Mouse (Mus musculus) lung, postnatal 0 days (tissue): ENCODE data around the gene Fbxo24. TPM values are rescaled to one million over a fixed set of nuclear protein-coding genes. Genes with fewer than 3 reads are reported as not detected.

Experiments
- ATAC-seq: fragments of 200-750 bp; cut with Nextera tagmentation; 2 replicates; pipeline ENCODE4 v1.8.0; 2017; ENCODE audit warnings: moderate library complexity
- DNase-seq: peaks from one replicate; pipeline ENCODE4 v3.0.0-alpha.2; 2016; ENCODE audit warnings: low spot score
- H3K27ac ChIP-seq: fragments of 300-500 bp; sonication (generic); 2 replicates; pipeline ENCODE4 v1.5.1; 2014; ENCODE audit warnings: antibody characterized with exemption, mild to moderate bottlenecking, low read length, mixed read lengths
- H3K27me3 ChIP-seq: fragments of 300-500 bp; sonication (generic); replicated peaks from 2 replicates; pipeline ENCODE4 v1.6.1; 2014; ENCODE audit warnings: low read length, mixed read lengths; ENCODE audit not compliant: insufficient read depth
- H3K36me3 ChIP-seq: fragments of 300-500 bp; sonication (generic); 2 replicates; pipeline ENCODE4 v1.6.1; 2014; ENCODE audit warnings: low read length, mixed read lengths; ENCODE audit not compliant: insufficient read depth
- H3K4me1 ChIP-seq: fragments of 300-500 bp; sonication (generic); 2 replicates; pipeline ENCODE4 v1.6.1; 2014; ENCODE audit warnings: antibody characterized with exemption, low read depth, low read length, mixed read lengths; ENCODE audit not compliant: insufficient read depth
- H3K4me2 ChIP-seq: fragments of 300-500 bp; sonication (generic); replicated peaks from 2 replicates; pipeline ENCODE4 v1.6.1; 2014; ENCODE audit warnings: low read depth, mild to moderate bottlenecking, low read length, moderate library complexity, mixed read lengths
- H3K4me3 ChIP-seq: fragments of 300-500 bp; sonication (generic); 2 replicates; pipeline ENCODE4 v1.5.1; 2014; ENCODE audit warnings: low read depth, low read length
- H3K9ac ChIP-seq: fragments of 300-500 bp; sonication (generic); replicated peaks from 2 replicates; pipeline ENCODE4 v1.6.1; 2014; ENCODE audit warnings: low read depth, mild to moderate bottlenecking
- H3K9me3 ChIP-seq: fragments of 300-500 bp; sonication (generic); 2 replicates; pipeline ENCODE4 v1.6.1; 2016; ENCODE audit warnings: low read length, mixed read lengths
- CTCF ChIP-seq: IDR thresholded peaks from 2 replicates; pipeline ENCODE4 v1.5.1; 2016; ENCODE audit warnings: antibody characterized with exemption, mild to moderate bottlenecking
- EP300 ChIP-seq: IDR thresholded peaks from 2 replicates; pipeline ENCODE4 v1.6.1; 2016; ENCODE audit warnings: antibody characterized with exemption, mild to moderate bottlenecking, control low read depth
- WGBS: fragments of 180-500 bp; shearing (Covaris S2); extraction: QIAGEN DNeasy Blood & Tissue Kit; methylation state at CpG from one replicate; pipeline ENCODE4 v1.1.7; 2014; 5-methylcytosine and 5-hydroxymethylcytosine counted together
- polyA plus RNA-seq: library from polyadenylated mRNA; unstranded; fragments of >200 nt; fragmentation: Nextera tagmentation; extraction: Ambion mirVana; gene quantifications from 2 replicates; pipeline ENCODE4 v1.2.1, GENCODE M21; 2015

Gene Fbxo24
- polyA plus RNA-seq, 1 experiment from 2014 or later: 0.19 TPM

- Histone ChIP-seq H3K9me3 (no peaks in the 10 kb centered on the region), H3K4me3 (no peak overlapping the region), H3K36me3 (no peaks in the 10 kb centered on the region), H3K4me2 (no peak overlapping the region), H3K27ac (no peak overlapping the region), H3K9ac (no peak overlapping the region), H3K27me3 (no peaks in the 10 kb centered on the region), H3K4me1 (0 out of 2 replicates have a peak, but pooled peaks cover 3% of the 10 kb centered on the region)
- no peak for ATAC-seq
- 73% methylated on average over 16 of the region's 17 CpGs for WGBS
- DNase-seq: no peak
- TF ChIP-seq EP300: no peak
- no peak for TF ChIP-seq CTCF
Measured at GRCm38 (mm10) chr5:137570691-137571586, 57.9 kb downstream of the Fbxo24 start.

- WGBS: 37% methylated on average over 7 of the region's 7 CpGs
Measured at GRCm38 (mm10) chr5:137570181-137570580, 58.6 kb downstream of the Fbxo24 start.

GRCm38 (mm10) chr5:137569665-137570064, 59.1 kb downstream of the Fbxo24 start, which contains the start of gene Tfr2:
Gene Tfr2, plus strand, starts transcription at chr5:137569840.
- Histone ChIP-seq H3K27ac (no peak within 1 kb of the TSS), H3K4me3 (no peak within 1 kb of the TSS), H3K9me3 (no peaks in the 10 kb centered on the region), H3K9ac (no peak within 1 kb of the TSS), H3K36me3 (no peaks in the 10 kb centered on the region), H3K27me3 (no peaks in the 10 kb centered on the region), H3K4me1 (0 out of 2 replicates have a peak, but pooled peaks cover 3% of the 10 kb centered on the region), H3K4me2 (peak within 1 kb of the TSS; percentile 25)
- DNase-seq (peak; percentile 64), ATAC-seq (peak; percentile 84)
- TF ChIP-seq EP300 (no peak), CTCF (no peak)
- WGBS: 24% methylated on average over 9 of the region's 9 CpGs

More at GRCm38 (mm10) chr5:137570181-137570580, 58.6 kb downstream of the Fbxo24 start:
- no peaks in the 10 kb centered on the region for H3K36me3 ChIP-seq
- no peak for DNase-seq
- no peaks in the 10 kb centered on the region for H3K9me3 ChIP-seq
- no peak overlapping the region for H3K4me3 ChIP-seq
- H3K4me2 ChIP-seq: 0 out of 2 replicates have a peak overlapping the region, but pooled peaks have one; percentile 25
- no peak for ATAC-seq
- H3K27me3 ChIP-seq: no peaks in the 10 kb centered on the region
- H3K27ac ChIP-seq: no peak overlapping the region
- no peak overlapping the region for H3K9ac ChIP-seq
- no peak for TF ChIP-seq CTCF
- no peak for TF ChIP-seq EP300
- 0 out of 2 replicates have a peak, but pooled peaks cover 3% of the 10 kb centered on the region for H3K4me1 ChIP-seq

- ATAC-seq: no peak
- no peak overlapping the region for H3K4me3 ChIP-seq
- no peaks in the 10 kb centered on the region for H3K9me3 ChIP-seq
- no peak for DNase-seq
- TF ChIP-seq CTCF (no peak), EP300 (no peak)
- WGBS: 57% methylated on average over 12 of the region's 12 CpGs
- no peaks in the 10 kb centered on the region for H3K36me3 ChIP-seq
- no peaks in the 10 kb centered on the region for H3K27me3 ChIP-seq
- H3K9ac ChIP-seq: no peak overlapping the region
- H3K4me1 ChIP-seq: 0 out of 2 replicates have a peak, but pooled peaks cover 3% of the 10 kb centered on the region
- H3K4me2 ChIP-seq: no peak overlapping the region
- no peak overlapping the region for H3K27ac ChIP-seq
Measured at GRCm38 (mm10) chr5:137569031-137569430, 59.8 kb downstream of the Fbxo24 start.

GRCm38 (mm10) chr5:137568223-137568798, 60.5 kb downstream of the Fbxo24 start:
- ATAC-seq (no peak), DNase-seq (no peak)
- H3K27ac ChIP-seq: no peak overlapping the region
- no peaks in the 10 kb centered on the region for H3K27me3 ChIP-seq
- WGBS: 76% methylated on average over 8 of the region's 8 CpGs
- H3K4me1 ChIP-seq: 0 out of 2 replicates have a peak, but pooled peaks cover 3% of the 10 kb centered on the region
- no peak overlapping the region for H3K4me3 ChIP-seq
- no peak overlapping the region for H3K9ac ChIP-seq
- no peaks in the 10 kb centered on the region for H3K36me3 ChIP-seq
- no peak overlapping the region for H3K4me2 ChIP-seq
- TF ChIP-seq CTCF (no peak), EP300 (no peak)
- no peaks in the 10 kb centered on the region for H3K9me3 ChIP-seq

GRCm38 (mm10) chr5:137566416-137566815, 62.4 kb downstream of the Fbxo24 start:
- ATAC-seq: no peak
- WGBS: 88% methylated on average over 5 of the region's 5 CpGs

More at GRCm38 (mm10) chr5:137566416-137566815, 62.4 kb downstream of the Fbxo24 start:
- Histone ChIP-seq H3K27ac (no peak overlapping the region), H3K4me2 (no peak overlapping the region), H3K36me3 (no peaks in the 10 kb centered on the region), H3K9ac (no peak overlapping the region), H3K4me3 (no peak overlapping the region), H3K9me3 (no peaks in the 10 kb centered on the region), H3K4me1 (0 out of 2 replicates have a peak, but pooled peaks cover 3% of the 10 kb centered on the region), H3K27me3 (no peaks in the 10 kb centered on the region)
- TF ChIP-seq CTCF: no peak
- TF ChIP-seq EP300: no peak
- DNase-seq: no peak
